Mouse (Mus musculus) cerebellum, adult 11-12 months (tissue): ENCODE results near the gene Olfr70.

Source experiments
- DNase-seq: peaks from one replicate; pipeline ENCODE4 v3.0.0; 2022

Olfr70 gene

GRCm38 (mm10) chr4:43700707-43701106 lies at the start of gene Olfr70:
Gene Olfr70, minus strand, starts transcription at chr4:43700807.
- no peak for DNase-seq

GRCm38 (mm10) chr4:43745187-43745586 lies 44.6 kb upstream of the Olfr70 start:
- no peak for DNase-seq

- no peak for DNase-seq
Observed at GRCm38 (mm10) chr4:43743099-43743498, 42.5 kb upstream of the Olfr70 start.

GRCm38 (mm10) chr4:43742637-43743036 lies 42.0 kb upstream of the Olfr70 start:
- DNase-seq, result no peak

- DNase-seq, result no peak
Observed at GRCm38 (mm10) chr4:43741526-43741925, 40.9 kb upstream of the Olfr70 start.

GRCm38 (mm10) chr4:43738989-43739674 lies 38.5 kb upstream of the Olfr70 start:
- no peak for DNase-seq

- no peak for DNase-seq
Observed at GRCm38 (mm10) chr4:43737144-43737543, 36.5 kb upstream of the Olfr70 start.

- no peak for DNase-seq
Observed at GRCm38 (mm10) chr4:43733186-43733585, 32.6 kb upstream of the Olfr70 start.

GRCm38 (mm10) chr4:43732171-43732570 lies 31.6 kb upstream of the Olfr70 start:
- no peak for DNase-seq

- DNase-seq, result no peak
Observed at GRCm38 (mm10) chr4:43730750-43731297, 30.2 kb upstream of the Olfr70 start.

GRCm38 (mm10) chr4:43729794-43730550 lies 29.4 kb upstream of the Olfr70 start, which contains the start of gene Spaar:
Gene Spaar, plus strand, starts transcription at chr4:43730034.
- DNase-seq, result no peak

- DNase-seq, result no peak
Observed at GRCm38 (mm10) chr4:43729126-43729525, 28.5 kb upstream of the Olfr70 start.

GRCm38 (mm10) chr4:43728576-43728954 lies 28.0 kb upstream of the Olfr70 start:
- no peak for DNase-seq

- no peak for DNase-seq
Observed at GRCm38 (mm10) chr4:43727718-43728575, 27.3 kb upstream of the Olfr70 start.

GRCm38 (mm10) chr4:43726995-43727394 lies 26.4 kb upstream of the Olfr70 start, which contains the start of gene Hrct1:
Gene Hrct1, plus strand, starts transcription at chr4:43727188.
- DNase-seq, result no peak

- no peak for DNase-seq
Observed at GRCm38 (mm10) chr4:43726228-43726993, 25.8 kb upstream of the Olfr70 start.

- DNase-seq, result no peak
Observed at GRCm38 (mm10) chr4:43724764-43725163, 24.2 kb upstream of the Olfr70 start.

GRCm38 (mm10) chr4:43722191-43722590 lies 21.6 kb upstream of the Olfr70 start:
- no peak for DNase-seq

- no peak for DNase-seq
Observed at GRCm38 (mm10) chr4:43720491-43721228, 20.1 kb upstream of the Olfr70 start.

GRCm38 (mm10) chr4:43713652-43714219 lies 13.1 kb upstream of the Olfr70 start:
- DNase-seq, result no peak

- peak; percentile 63 for DNase-seq
Observed at GRCm38 (mm10) chr4:43711821-43712220, 11.2 kb upstream of the Olfr70 start.
